Mouse (Mus musculus) brain, embryonic 18.5 days (tissue): ENCODE data around the gene 5730522E02Rik.

Experiments used
- DNase-seq: peaks from one replicate; pipeline ENCODE4 v3.0.0-alpha.2; 2012; ENCODE audit warnings: low read depth, low spot score

The 5730522E02Rik gene

GRCm38 (mm10) chr11:26004018-26004417 is 206.5 kb downstream of the 5730522E02Rik start:
- DNase-seq = no peak

- DNase-seq = no peak
Observed at GRCm38 (mm10) chr11:25999738-26000137, 210.8 kb downstream of the 5730522E02Rik start.

GRCm38 (mm10) chr11:25997469-25997868 is 213.1 kb downstream of the 5730522E02Rik start:
- no peak for DNase-seq

GRCm38 (mm10) chr11:25994128-25994527 is 216.4 kb downstream of the 5730522E02Rik start:
- DNase-seq = no peak

GRCm38 (mm10) chr11:25992216-25992615 is 218.3 kb downstream of the 5730522E02Rik start:
- no peak for DNase-seq

DNA sequence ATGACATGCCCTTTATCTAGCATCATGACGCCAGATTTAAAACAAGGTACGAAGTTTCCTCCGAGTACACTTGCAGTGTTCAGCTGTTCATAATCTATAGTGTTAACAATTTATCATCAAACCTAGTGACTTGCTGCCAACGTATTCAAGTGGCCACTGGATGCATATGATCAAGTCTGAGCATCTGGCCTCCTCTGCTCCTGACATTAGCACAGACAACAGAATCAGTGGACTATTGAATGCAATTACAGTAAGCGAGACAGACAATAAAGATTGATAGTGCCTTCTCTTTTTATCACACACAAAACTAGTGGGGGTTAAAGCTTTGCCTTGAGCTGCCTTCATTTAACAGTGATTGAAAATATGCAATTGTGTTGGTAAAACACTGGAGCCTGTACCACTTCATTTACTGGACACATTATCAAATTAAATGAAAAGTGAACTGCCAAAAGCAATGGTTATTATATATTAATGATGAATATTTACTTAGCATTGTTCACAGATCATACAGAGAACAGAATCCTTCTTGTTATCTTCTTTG is 231.8 kb downstream of the 5730522E02Rik start:
- no peak for DNase-seq

- DNase-seq = no peak
Observed at GRCm38 (mm10) chr11:25941504-25941903, 269.1 kb downstream of the 5730522E02Rik start.

- DNase-seq = no peak
Observed at GRCm38 (mm10) chr11:25940716-25941294, 269.8 kb downstream of the 5730522E02Rik start.

- no peak for DNase-seq
Observed at GRCm38 (mm10) chr11:25926267-25926666, 284.3 kb downstream of the 5730522E02Rik start.

- no peak for DNase-seq
Observed at GRCm38 (mm10) chr11:25902321-25902720, 308.2 kb downstream of the 5730522E02Rik start.

DNA sequence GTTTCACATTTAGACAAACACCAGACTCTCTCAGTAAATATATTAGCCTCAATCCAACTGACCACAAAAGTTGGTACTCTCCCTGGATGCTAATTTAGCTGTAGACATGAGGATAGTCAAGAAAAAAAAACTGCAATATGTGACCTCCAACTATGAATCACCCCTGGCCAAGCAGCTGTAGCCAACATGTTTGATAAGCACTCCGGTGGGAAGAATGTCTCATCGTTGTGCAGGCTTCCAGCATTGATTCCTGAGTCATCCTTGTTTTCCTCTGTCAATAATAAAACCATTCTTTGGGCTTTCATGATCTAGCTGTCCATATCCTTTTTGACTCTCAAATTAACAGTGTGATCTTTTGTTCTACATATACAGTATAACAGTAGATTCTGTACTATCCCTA is 308.9 kb downstream of the 5730522E02Rik start:
- no peak for DNase-seq

DNA sequence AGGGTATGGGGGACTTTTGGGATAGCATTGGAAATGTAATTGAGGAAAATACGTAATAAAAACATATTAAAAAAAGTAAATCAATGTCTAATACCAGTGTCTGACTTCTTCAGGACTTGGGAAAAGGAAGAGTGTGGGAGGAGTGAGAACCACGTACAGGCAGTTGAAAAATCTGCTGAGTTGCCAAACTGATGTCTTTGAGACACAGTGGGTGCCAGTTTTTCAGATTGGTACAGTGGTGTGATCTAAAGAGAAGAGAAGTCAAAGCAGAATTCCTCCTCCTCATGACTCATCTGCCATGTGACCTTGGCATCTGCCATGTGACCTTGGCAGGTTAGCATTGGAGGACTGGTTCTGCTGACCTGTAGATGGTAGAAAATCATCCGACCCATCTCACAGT is 316.7 kb downstream of the 5730522E02Rik start:
- no peak for DNase-seq

- no peak for DNase-seq
Observed at GRCm38 (mm10) chr11:25872983-25873382, 337.6 kb downstream of the 5730522E02Rik start.

DNA sequence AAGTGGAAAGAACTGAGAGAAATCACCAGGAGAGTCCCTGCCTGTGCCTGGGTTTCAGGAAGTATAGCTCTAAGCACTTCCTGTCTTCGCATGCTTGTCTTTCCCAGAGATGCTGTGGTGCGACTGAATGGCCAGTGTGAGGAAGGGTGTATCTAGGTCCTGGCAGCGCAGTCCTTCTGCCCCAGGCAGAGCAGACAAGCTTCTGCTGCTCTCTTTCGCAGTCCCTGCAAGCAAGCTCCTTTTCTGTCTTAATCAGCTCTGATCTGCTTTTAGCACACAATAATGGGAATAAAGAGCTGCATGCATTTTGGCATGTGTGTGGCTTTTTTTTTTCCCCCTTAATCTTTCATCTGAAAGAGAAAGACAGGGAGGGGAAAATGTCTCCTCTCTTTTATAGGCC is 338.2 kb downstream of the 5730522E02Rik start:
- no peak for DNase-seq

DNA sequence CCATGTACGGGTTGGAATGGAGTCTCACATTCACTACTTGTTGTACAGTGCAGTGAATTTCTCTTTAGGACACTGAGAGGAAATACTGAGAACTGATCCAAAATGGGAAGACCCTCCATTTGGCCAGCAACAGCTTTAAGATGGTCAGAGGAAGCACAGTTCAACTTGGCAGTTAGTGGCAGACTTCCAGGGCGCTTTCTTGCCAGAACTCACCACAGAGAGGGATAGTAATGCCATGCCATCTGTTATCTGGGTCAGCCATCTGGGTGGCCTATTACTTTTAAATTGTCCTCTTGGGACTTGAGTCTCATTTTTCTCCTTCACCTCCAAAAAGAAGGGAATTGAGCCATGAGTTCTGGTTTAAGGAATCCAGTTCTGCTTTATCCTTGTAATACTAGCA is 344.3 kb downstream of the 5730522E02Rik start:
- DNase-seq = no peak

DNA sequence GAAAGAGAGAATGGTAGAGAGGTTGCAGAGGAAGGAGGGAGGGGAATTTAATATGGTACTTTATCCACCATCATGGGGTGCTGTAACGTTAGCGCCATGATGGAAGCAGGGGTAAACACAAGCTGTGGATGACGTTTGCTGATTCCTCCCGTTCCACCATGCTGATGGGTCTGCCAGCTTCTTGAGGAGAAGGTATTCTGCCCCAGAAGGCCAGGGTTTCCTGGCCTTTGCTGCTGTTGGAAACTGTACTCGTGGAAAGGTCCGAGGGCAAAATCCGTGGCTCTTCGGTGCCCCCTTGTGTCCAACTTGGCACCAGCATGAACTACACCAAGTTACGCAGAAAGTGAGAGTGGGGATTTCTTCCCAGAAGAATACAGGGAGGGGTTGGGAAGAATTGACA is 347.9 kb downstream of the 5730522E02Rik start:
- no peak for DNase-seq

DNA sequence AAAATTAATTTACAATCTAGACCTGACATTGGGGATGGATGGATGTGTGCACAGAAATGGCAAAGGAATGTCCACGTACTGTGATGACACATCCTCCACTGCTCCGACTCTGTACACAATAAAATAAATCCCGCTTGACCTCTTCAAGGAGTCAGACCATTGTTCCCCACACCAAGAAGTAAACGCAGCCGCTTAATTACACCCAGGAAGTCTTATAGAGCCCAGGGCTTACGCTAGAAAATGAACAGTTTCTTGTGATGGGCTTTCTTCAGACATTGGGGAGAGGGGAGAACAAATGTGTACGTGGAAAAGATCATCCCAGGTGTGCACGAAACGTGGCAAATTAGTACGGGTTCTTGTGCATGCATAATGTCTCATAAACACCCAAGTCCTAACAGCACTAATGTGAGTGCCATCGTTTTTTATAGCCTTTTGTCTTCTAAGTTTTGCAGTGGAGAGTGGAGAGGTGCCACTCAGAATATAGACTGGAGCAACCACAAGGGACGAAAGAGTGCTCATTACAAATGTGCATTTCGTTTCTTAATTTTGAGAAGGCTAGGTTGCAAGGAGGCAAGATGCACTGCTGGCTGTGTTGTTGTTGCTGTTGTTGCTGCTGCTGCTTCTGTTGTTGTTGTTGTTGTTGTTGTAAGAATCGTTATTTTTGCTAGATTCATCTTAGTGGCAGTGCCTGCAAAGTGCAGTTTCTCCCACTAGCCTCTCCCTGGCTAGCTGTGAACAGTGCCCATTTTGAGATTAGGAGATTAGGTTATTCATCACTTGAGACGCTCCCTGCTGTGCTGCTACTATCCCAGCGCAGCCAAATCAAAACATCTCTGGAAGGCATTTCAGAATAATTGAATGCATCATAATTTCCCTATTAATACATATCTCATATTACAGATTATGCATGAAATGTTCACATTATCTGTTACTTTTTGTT is 353.7 kb downstream of the 5730522E02Rik start:
- DNase-seq = no peak

DNA sequence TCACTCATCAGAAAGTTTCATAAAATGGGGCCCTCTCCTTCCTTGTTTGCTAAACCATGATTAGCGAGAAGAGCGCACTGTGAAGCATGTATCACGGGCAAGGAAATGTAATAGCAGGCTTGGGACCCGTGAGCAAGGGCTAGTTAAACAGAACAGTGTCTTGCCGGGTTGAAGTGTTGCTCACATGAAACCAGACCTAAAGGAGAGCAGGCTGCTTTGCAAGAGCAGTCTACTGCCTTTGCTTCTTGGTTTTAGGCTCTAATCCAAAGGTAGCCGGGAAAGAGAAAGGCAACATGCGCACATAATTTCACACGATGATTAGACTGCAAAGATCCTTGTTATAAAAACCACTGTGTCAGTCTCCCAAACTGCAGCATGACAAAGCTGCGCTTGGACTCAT is 354.8 kb downstream of the 5730522E02Rik start:
- DNase-seq = no peak

- DNase-seq = no peak
Observed at GRCm38 (mm10) chr11:25854216-25854615, 356.3 kb downstream of the 5730522E02Rik start.

- DNase-seq = no peak
Observed at GRCm38 (mm10) chr11:25853032-25853431, 357.5 kb downstream of the 5730522E02Rik start.

GRCm38 (mm10) chr11:25848824-25849644 is 361.5 kb downstream of the 5730522E02Rik start:
- DNase-seq = no peak

- DNase-seq = no peak
Observed at GRCm38 (mm10) chr11:25838451-25838850, 372.1 kb downstream of the 5730522E02Rik start.
